Mouse (Mus musculus) heart, adult 2 months (tissue): ENCODE measurements around the gene Tbkbp1. TPM values are rescaled to one million over a fixed set of nuclear protein-coding genes. Genes with fewer than 3 reads are reported as not detected.

ENCODE experiments used
- DNase-seq, 2 experiments: peaks; one replicate each; pipeline ENCODE4 v3.0.0; 2021
- H3K27ac ChIP-seq: fragments of 200-600 bp; 2 replicates; pipeline ENCODE4 v1.8.1; 2022
- H3K27me3 ChIP-seq: fragments of 200-500 bp; 2 replicates; pipeline ENCODE4 v1.6.1; 2012; ENCODE audit warnings: mild to moderate bottlenecking, low read length, inconsistent platforms, mixed read lengths; ENCODE audit not compliant: control insufficient read depth, insufficient read depth
- H3K36me3 ChIP-seq: fragments of 200-500 bp; 2 replicates; pipeline ENCODE4 v1.6.1; 2012; ENCODE audit warnings: low read length, inconsistent platforms; ENCODE audit not compliant: control insufficient read depth, insufficient read depth
- H3K4me1 ChIP-seq: fragments of 200-500 bp; 2 replicates; pipeline ENCODE4 v1.6.1; 2011; ENCODE audit warnings: low read length; ENCODE audit not compliant: control insufficient read depth, insufficient read depth
- H3K4me3 ChIP-seq: fragments of 200-600 bp; 2 replicates; pipeline ENCODE4 v1.8.1; 2022
- H3K79me2 ChIP-seq: fragments of 200-500 bp; replicated peaks from 2 replicates; pipeline ENCODE4 v1.6.1; 2012; ENCODE audit warnings: mild to moderate bottlenecking, inconsistent platforms, low read length, moderate library complexity, mixed read lengths; ENCODE audit not compliant: control insufficient read depth, insufficient read depth
- H3K9ac ChIP-seq: fragments of 200-500 bp; 2 replicates; pipeline ENCODE4 v1.6.1; 2012; ENCODE audit warnings: low read depth, mild to moderate bottlenecking, control low read depth, inconsistent platforms, low read length, mixed read lengths
- CTCF ChIP-seq: fragments of 200-600 bp; IDR thresholded peaks from 2 replicates; pipeline ENCODE4 v1.8.1; 2022; ENCODE audit warnings: antibody characterized with exemption, mild to moderate bottlenecking, moderate library complexity
- EP300 ChIP-seq: fragments of 200-500 bp; IDR thresholded peaks from 2 replicates; pipeline ENCODE4 v1.6.1; 2011; ENCODE audit warnings: low read depth, low read length, control low read depth; ENCODE audit not compliant: insufficient read depth
- POLR2A ChIP-seq: fragments of 200-500 bp; IDR thresholded peaks from 2 replicates; pipeline ENCODE4 v1.6.1; 2011; ENCODE audit warnings: mild to moderate bottlenecking, low read depth, low read length, control low read depth; ENCODE audit not compliant: insufficient read depth
- WGBS: fragments of 180-500 bp; shearing (Covaris S2); methylation state at CpG from one replicate; pipeline ENCODE4 v1.1.7; 2018; 5-methylcytosine and 5-hydroxymethylcytosine counted together
- intact Hi-C: fragments of 180-260 bp; cut with DNase I; formaldehyde crosslinking; loops from one replicate; pipeline ENCODE4 v1.15.1; 2025
- polyA plus RNA-seq: library from polyadenylated mRNA; depleted of rRNA; stranded (reverse); fragments of >200 nt; gene quantifications from 2 replicates; pipeline ENCODE4 v1.2.3, GENCODE M21; 2012
- total RNA-seq, 2 experiments: library from RNA; stranded (reverse); gene quantifications; 2 replicates each; pipeline ENCODE4 v1.2.3; 2021

The Tbkbp1 gene
- total and polyA plus RNA-seq, 3 experiments, result 12.1 to 13.5 (median 12.2) TPM

- no peak for DNase-seq
- Histone ChIP-seq H3K4me1 (no peaks in the 10 kb centered on the region), H3K27ac (no peak within 1 kb of the TSS), H3K9ac (no peak within 1 kb of the TSS), H3K27me3 (peaks cover 10% of the 10 kb centered on the region), H3K36me3 (no peaks in the 10 kb centered on the region), H3K4me3 (peak within 1 kb of the TSS; percentile 44), H3K79me2 (no peaks in the 10 kb centered on the region)
- intact Hi-C loops, result no loop called here
- 2% methylated on average over 86 of the region's 87 CpGs for WGBS
- no peak for TF ChIP-seq CTCF
- no peak for TF ChIP-seq EP300
- TF ChIP-seq POLR2A, result no peak
These were observed 36.4 kb downstream of the Tbkbp1 start, which contains the start of gene Tbx21 for GRCm38 (mm10) chr11:97114671-97115601. Gene Tbx21 (minus strand): TSS chr11:97115331.

DNA sequence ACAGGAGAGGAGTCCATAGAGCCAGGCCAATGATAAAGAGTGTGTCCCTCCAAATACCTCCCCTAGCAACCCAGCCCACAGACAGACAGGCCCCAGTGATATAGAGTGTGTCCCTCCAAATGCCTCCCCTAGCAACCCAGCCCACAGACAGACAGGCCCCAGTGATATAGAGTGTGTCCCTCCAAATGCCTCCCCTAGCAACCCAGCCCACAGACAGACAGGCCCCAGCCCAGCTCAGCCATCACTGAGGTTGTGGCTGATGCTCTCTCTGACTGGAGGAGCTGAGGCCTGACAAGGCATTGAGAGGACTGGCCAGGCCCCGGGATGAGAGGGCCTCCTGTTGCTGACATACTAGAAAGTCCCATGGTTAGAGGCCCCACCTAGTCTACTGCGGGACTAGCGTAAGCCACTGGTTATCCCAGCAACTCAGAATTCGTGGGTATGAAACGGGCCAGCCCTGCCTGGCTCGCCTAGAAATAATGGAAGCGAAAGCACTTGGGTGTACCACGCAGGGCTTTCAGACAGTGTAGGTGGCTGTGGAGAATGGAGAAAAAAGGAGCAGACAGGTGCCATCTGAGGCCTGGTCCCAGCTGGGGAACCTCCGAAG, 38.7 kb downstream of the Tbkbp1 start:
- Histone ChIP-seq H3K9ac (no peak overlapping the region), H3K4me3 (no peak overlapping the region), H3K27me3 (peaks cover 10% of the 10 kb centered on the region), H3K27ac (no peak overlapping the region), H3K79me2 (no peaks in the 10 kb centered on the region), H3K36me3 (no peaks in the 10 kb centered on the region), H3K4me1 (no peaks in the 10 kb centered on the region)
- 87% methylated on average over 9 of the region's 9 CpGs for WGBS
- DNase-seq, result no peak
- intact Hi-C loops, result no loop called here
- TF ChIP-seq POLR2A (no peak), CTCF (no peak), EP300 (no peak)

DNA sequence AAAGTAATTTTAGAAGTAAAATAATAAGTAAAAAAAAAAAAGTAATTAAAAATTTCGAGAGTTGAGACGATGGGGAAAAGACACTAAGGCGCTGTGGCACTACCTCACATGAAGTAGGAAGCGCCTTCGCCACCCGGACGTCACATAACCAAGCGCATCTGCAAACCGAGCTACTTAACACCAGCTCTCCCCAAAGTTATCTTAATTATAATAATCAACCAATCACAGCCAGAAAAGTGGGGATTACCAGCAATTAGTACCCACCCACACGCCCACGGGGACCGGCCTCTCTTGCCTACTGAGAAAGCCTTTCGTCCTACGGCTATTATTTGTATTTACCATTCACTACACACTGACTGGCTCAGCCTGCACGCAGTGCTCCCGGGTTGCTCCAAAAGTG, 42.3 kb downstream of the Tbkbp1 start:
- Histone ChIP-seq H3K27me3 (no peaks in the 10 kb centered on the region), H3K9ac (no peak overlapping the region), H3K27ac (no peak overlapping the region), H3K4me3 (no peak overlapping the region), H3K4me1 (no peaks in the 10 kb centered on the region), H3K36me3 (no peaks in the 10 kb centered on the region), H3K79me2 (no peaks in the 10 kb centered on the region)
- DNase-seq, result no peak
- no peak for TF ChIP-seq EP300
- TF ChIP-seq POLR2A, result no peak
- 79% methylated on average over 16 of the region's 16 CpGs for WGBS
- intact Hi-C loops, result no loop called here

DNA sequence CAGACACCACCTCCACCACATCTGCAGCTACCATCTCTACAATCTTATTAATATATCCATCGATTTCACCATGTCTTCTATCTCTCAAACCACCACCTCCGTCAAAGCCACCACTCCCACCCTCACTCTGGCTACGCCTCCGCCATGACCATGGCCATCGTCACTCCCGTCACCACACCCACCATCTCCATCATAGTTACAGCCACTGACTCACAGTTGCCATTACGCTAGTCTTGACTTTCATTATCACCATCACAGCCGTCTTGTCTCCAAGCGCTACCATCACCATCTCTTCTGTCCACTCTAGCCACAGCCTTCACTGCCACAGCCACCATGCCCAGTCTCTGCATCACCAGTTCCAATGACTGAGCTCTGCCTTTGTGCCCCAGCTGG, 47.2 kb downstream of the Tbkbp1 start:
- 89% methylated on average over 9 of the region's 9 CpGs for WGBS
- no peak for TF ChIP-seq POLR2A
- TF ChIP-seq EP300, result no peak
- no peak for TF ChIP-seq CTCF
- peaks cover 2% of the 10 kb centered on the region for H3K4me1 ChIP-seq
- intact Hi-C loops, result loop anchor here (5.0 kb wide), 1 partner anchor 43 kb away; no protein-coding TSS in a partner anchor
- H3K9ac ChIP-seq, result no peak overlapping the region
- H3K36me3 ChIP-seq, result no peaks in the 10 kb centered on the region
- no peaks in the 10 kb centered on the region for H3K79me2 ChIP-seq
- peaks cover 2% of the 10 kb centered on the region; the same call in 1 of the 2 replicates for H3K27me3 ChIP-seq
- DNase-seq, result no peak
- no peak overlapping the region for H3K27ac ChIP-seq
- no peak overlapping the region for H3K4me3 ChIP-seq

DNA sequence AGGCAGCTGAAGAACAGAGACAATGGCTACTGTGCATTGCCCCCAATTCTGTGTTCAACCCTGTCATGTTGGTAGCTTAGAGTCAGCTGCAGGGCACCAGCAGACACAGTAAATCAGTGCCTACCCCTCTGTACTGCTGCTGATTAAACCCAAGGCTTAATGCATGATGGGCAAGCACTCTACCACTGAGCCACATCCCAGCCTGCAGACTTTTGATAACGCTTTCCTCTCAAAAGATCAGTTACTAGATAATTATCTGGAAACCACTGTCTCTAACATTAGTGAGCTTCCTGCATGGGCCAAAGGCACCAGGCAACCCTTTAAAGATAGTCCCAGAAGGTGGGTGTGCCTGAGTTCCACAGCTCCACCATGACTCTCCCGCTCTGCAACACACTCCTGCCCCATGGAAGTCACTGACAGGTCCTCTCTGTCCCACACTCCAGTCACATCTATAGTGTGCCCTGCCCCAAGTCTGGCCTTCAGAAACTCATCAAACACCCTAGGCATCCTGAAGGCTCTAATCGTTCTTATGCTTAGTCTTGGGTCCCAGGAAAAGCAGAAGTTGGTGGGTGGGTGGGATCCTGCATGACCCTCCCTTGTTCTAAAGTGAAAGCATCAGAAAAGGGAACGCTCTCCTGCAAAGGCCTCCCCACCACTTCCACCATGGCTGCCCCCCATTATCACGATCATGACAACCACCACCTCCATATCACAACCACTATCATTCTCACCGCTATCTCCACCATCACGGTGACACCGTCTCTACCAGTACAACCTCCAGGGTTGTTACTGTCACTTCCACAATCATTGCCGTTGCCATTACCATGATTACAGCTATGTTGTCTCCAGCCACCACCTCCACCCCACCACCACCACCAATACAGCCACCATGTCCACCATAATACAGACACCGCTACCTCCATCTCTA, 47.9 kb downstream of the Tbkbp1 start:
- peaks cover 2% of the 10 kb centered on the region; the same call in 1 of the 2 replicates for H3K27me3 ChIP-seq
- TF ChIP-seq CTCF, result no peak
- no peak for TF ChIP-seq POLR2A
- TF ChIP-seq EP300, result no peak
- no peaks in the 10 kb centered on the region for H3K79me2 ChIP-seq
- H3K4me3 ChIP-seq, result no peak overlapping the region
- peaks cover 2% of the 10 kb centered on the region for H3K4me1 ChIP-seq
- no peak overlapping the region for H3K27ac ChIP-seq
- WGBS, result 85% methylated on average over 10 of the region's 10 CpGs
- intact Hi-C loops, result loop anchor here (5.0 kb wide), 1 partner anchor 44 kb away; no protein-coding TSS in a partner anchor
- no peak overlapping the region for H3K9ac ChIP-seq
- no peak for DNase-seq
- no peaks in the 10 kb centered on the region for H3K36me3 ChIP-seq
